Mouse (Mus musculus) brown adipose tissue, adult 24 weeks (tissue): ENCODE data around the gene 0610009B22Rik. TPM values are rescaled to one million over a fixed set of nuclear protein-coding genes. Genes with fewer than 3 reads are reported as not detected.
A peak's percentile ranks its signal among the peaks of the same experiment; 100 is the strongest.
"Not testable (repeated sequence)": the region's sequence is repeated elsewhere in the genome, so short reads cannot be mapped to it uniquely, and the experiment has no call there.

Experiments used
- H3K27ac ChIP-seq: fragments of 200-500 bp; replicated peaks from 2 replicates; pipeline ENCODE4 v1.5.1; 2012; ENCODE audit warnings: low read depth, mild to moderate bottlenecking, low read length
- H3K4me1 ChIP-seq: fragments of 200-500 bp; 2 replicates; pipeline ENCODE4 v1.6.1; 2012; ENCODE audit warnings: low read length, mixed read lengths; ENCODE audit not compliant: control insufficient read depth, insufficient read depth, insufficient read length
- H3K4me3 ChIP-seq: fragments of 200-500 bp; 2 replicates; pipeline ENCODE4 v1.5.1; 2012; ENCODE audit warnings: low read depth, mild to moderate bottlenecking, low read length, moderate library complexity; ENCODE audit not compliant: insufficient read depth
- polyA plus RNA-seq: library from polyadenylated mRNA; stranded (reverse); fragments of >200 nt; gene quantifications from 2 replicates; pipeline ENCODE4 v1.2.4, GENCODE M21; 2012; ENCODE audit not compliant: missing spikeins, insufficient read depth, insufficient read length

0610009B22Rik gene
- polyA plus RNA-seq, 1 experiment = 82.6 TPM

GRCm38 (mm10) chr11:51675386-51675785 is 13.3 kb downstream of the 0610009B22Rik start:
- H3K4me3 ChIP-seq = no peak overlapping the region
- no peak overlapping the region for H3K27ac ChIP-seq

DNA sequence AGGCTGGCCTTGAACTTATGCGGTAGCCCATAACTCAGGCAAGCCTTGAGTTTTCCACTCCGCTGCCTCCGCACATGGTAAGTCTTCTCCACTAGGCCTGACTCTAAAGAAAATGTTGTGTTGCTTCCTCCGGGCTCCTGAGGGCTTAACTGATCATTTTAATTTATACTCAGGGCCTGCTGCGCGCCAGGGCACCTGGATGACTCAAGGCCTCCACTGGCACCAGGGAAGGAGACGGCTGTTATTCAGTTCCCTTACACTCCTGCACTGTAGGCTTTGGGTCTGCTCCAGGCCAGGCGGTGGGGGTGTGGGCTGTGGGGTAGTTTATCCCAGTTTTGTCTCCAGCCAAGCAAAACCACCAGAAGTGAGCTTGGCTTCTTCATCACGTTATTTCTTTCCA is 15.4 kb downstream of the 0610009B22Rik start:
- Histone ChIP-seq H3K4me3 (no peak overlapping the region), H3K27ac (no peak overlapping the region), H3K4me1 (no peaks in the 10 kb centered on the region)

More at GRCm38 (mm10) chr11:51675386-51675785, 13.3 kb downstream of the 0610009B22Rik start:
- H3K4me1 ChIP-seq = no peaks in the 10 kb centered on the region

- Histone ChIP-seq H3K4me1 (no peaks in the 10 kb centered on the region), H3K27ac (no peak overlapping the region), H3K4me3 (no peak overlapping the region)
Observed at GRCm38 (mm10) chr11:51671376-51671775, 17.3 kb downstream of the 0610009B22Rik start.

GRCm38 (mm10) chr11:51670846-51671245 is 17.8 kb downstream of the 0610009B22Rik start:
- no peak overlapping the region for H3K27ac ChIP-seq
- no peak overlapping the region for H3K4me3 ChIP-seq
- H3K4me1 ChIP-seq = no peaks in the 10 kb centered on the region

GRCm38 (mm10) chr11:51664747-51665146 is 23.9 kb downstream of the 0610009B22Rik start:
- not testable (repeated sequence) for H3K27ac ChIP-seq, H3K4me1 ChIP-seq, H3K4me3 ChIP-seq

DNA sequence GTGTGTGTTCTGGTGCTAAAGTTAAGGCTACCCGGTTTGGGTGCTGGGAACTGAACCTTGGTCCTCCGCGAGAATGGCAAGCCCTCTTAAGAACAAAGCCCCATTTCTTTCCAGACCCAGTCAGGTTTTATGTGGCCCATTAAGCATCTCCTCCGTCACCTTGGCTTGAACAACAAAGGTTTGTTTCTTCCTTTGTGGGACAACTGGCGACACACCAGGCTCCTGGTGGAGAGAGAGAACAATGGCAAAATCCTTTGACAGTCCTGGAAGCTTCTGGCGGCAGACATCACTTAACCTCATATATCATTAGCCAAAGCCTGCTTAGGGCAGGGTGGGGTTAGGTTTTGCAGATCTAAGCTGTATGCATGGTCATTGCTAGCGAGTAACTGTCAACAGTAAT is 26.0 kb downstream of the 0610009B22Rik start:
- H3K4me3 ChIP-seq = no peak overlapping the region
- H3K4me1 ChIP-seq = peaks cover 15% of the 10 kb centered on the region
- H3K27ac ChIP-seq = no peak overlapping the region

GRCm38 (mm10) chr11:51661867-51662365 is 26.8 kb downstream of the 0610009B22Rik start:
- peaks cover 20% of the 10 kb centered on the region for H3K4me1 ChIP-seq
- H3K27ac ChIP-seq = no peak overlapping the region
- no peak overlapping the region for H3K4me3 ChIP-seq

- H3K4me1 ChIP-seq = peaks cover 33% of the 10 kb centered on the region
- 0 out of 2 replicates have a peak overlapping the region, but pooled peaks have one; percentile 31 for H3K27ac ChIP-seq
- no peak overlapping the region for H3K4me3 ChIP-seq
Observed at GRCm38 (mm10) chr11:51658705-51659104, 30.0 kb downstream of the 0610009B22Rik start.

- H3K4me3 ChIP-seq = no peak overlapping the region
- H3K27ac ChIP-seq = 0 out of 2 replicates have a peak overlapping the region, but pooled peaks have one; percentile 47
Observed at GRCm38 (mm10) chr11:51658291-51658690, 30.4 kb downstream of the 0610009B22Rik start.

DNA sequence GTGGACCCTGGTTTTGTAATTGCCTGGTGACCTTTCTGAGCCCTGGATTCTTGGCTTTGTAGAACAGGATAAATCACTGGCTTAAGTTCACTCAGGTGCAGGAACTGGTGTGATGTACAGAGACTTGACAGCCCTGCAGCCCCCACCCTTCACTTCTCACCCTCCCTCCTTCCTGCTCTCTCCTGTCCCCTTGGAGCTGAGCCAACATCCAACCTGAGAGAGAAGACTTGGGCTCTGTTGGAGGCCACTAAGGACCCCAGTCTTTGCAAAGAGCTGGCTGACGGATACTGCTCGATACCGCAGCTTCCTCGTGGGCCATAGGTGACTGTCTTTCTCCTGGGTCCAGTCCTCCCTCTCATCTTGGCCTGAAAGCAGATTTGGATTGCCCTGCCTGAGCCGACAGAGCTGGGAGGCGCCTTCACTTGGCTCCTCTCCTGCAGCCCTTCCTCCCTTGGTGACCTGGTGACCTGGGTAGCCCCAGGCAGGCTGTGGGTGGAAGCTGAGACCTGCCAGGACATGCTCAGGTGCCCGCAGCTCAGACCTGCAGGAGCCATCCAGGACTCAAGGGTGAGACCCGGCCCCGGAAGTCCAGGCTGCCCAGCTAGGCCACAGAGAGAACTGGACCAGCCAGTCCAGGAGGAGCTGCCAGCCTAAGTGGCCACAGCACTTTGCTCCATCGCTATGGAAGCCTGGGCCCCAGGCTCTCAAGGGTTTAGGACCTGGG is 31.7 kb downstream of the 0610009B22Rik start:
- no peak overlapping the region for H3K4me3 ChIP-seq
- H3K27ac ChIP-seq = no peak overlapping the region; the same call in 1 of the 2 replicates
- H3K4me1 ChIP-seq = peaks cover 30% of the 10 kb centered on the region

More at GRCm38 (mm10) chr11:51658291-51658690, 30.4 kb downstream of the 0610009B22Rik start:
- H3K4me1 ChIP-seq = peaks cover 33% of the 10 kb centered on the region

- Histone ChIP-seq H3K4me3 (no peak overlapping the region), H3K27ac (peak overlapping the region; percentile 60), H3K4me1 (peaks cover 30% of the 10 kb centered on the region)
Observed at GRCm38 (mm10) chr11:51654891-51655290, 33.8 kb downstream of the 0610009B22Rik start.

DNA sequence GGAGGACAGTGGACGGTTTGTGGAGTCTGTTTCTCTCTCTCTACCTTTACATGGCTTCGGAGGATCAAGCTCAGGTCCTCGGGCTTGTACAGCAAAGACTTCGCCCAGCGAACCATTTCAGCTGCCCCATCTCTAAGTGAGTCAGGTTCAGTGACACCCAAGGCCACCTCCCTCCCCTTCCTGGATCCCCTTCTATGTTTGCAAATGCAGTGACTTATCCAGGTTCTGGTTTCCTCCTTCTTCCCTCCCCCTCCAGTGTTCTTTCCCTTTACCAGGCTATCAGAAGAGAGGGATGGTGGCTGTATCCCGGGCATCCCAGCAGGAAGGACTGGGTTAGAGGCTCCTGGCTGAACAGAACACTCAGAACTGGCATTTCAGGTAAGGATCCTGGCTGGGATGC is 34.9 kb downstream of the 0610009B22Rik start:
- Histone ChIP-seq H3K4me3 (no peak overlapping the region), H3K27ac (no peak overlapping the region), H3K4me1 (peaks cover 21% of the 10 kb centered on the region)

- Histone ChIP-seq H3K4me1 (peaks cover 17% of the 10 kb centered on the region), H3K4me3 (no peak overlapping the region), H3K27ac (no peak overlapping the region)
Observed at GRCm38 (mm10) chr11:51652889-51653418, 35.7 kb downstream of the 0610009B22Rik start.

DNA sequence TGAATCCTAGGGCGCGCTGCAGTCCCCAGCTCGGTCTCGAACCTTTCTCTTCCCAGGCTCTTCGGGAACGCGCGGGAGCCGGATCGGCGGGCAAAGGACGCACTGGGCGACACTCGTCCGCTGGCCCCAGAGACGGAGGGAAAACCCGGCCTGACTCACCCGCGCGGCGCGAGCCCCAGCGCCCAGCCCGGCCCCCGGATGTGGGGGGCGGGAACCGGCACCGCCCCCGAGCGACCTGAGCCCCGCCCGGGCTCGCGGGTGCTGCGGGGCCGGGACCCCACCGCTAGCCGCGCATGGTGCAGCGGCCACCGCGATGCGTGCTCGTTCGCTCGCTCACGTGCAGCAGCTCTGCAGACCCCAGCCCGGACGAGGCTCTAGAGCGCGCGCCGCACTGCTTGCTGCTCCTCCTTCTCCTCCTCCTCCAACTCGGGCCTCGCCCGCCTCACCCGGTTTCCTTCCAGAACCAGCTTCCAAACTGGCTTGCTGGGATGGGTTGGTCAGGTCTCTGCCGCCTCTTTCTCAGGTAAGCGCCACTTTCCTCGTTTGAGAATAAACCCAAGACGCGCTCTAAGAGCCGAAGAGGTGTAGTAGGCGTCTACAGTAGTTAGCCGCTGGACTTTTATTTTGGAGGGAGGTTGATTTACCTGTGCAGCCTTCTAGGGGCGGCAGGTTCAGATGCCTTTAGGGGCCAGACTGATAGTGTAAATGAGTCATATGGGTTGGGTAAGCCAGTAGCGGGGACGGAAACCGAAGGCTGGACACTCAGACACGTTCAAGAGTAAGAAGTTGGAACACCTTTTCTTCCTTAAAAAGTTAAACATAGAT is 37.8 kb downstream of the 0610009B22Rik start, which contains the start of the genes N4bp3 and D930048N14Rik:
Gene N4bp3, minus strand, starts transcription at position 152 of the 825 bp plus-strand sequence.
Gene D930048N14Rik, plus strand, starts transcription at position 264 of the 825 bp plus-strand sequence.
- H3K4me3 ChIP-seq = peak within 1 kb of the TSS; percentile 77
- H3K27ac ChIP-seq = peak within 1 kb of the TSS; percentile 93
- H3K4me1 ChIP-seq = peaks cover 5% of the 10 kb centered on the region

DNA sequence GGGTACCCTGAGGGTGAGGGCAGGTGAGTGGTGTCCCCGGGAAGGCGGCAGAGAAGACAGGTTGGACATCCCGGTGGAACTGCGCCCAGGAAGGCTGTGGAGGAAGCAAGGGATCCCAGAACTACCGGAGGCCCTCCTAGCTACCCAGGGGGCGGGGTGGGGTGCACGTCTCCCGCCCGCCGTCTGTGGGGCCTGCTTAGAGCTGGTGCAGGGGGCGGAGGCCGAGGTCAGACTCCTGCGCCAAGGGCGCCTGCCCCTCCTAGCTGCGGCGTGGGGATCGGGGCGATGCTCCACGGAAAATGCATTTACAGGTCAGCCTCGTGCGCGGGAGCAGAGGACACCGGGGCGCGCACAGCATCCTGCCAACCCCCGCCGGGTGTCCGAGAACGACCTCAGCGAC is 38.4 kb downstream of the 0610009B22Rik start:
- peaks cover 8% of the 10 kb centered on the region for H3K4me1 ChIP-seq
- H3K27ac ChIP-seq = peak overlapping the region; percentile 93

More for the DNA sequence above, 38.4 kb downstream of the 0610009B22Rik start:
- H3K4me3 ChIP-seq = peak overlapping the region; percentile 77
